Mouse (Mus musculus) hindbrain, postnatal 0 days (tissue): ENCODE measurements around the gene Dnm1. TPM values are rescaled to one million over a fixed set of nuclear protein-coding genes. Genes with fewer than 3 reads are reported as not detected.

Source experiments
- ATAC-seq: fragments of 200-750 bp; cut with Nextera tagmentation; 2 replicates; pipeline ENCODE4 v1.8.0; 2017; ENCODE audit warnings: mild to moderate bottlenecking, moderate TSS enrichment, moderate library complexity
- DNase-seq: peaks from one replicate; pipeline ENCODE4 v3.0.0-alpha.2; 2015; ENCODE audit warnings: low spot score
- H3K27ac ChIP-seq: fragments of 300-500 bp; sonication (generic); 2 replicates; pipeline ENCODE4 v1.5.1; 2014; ENCODE audit warnings: mild to moderate bottlenecking
- H3K27me3 ChIP-seq: fragments of 300-500 bp; sonication (generic); 2 replicates; pipeline ENCODE4 v1.6.1; 2014; ENCODE audit warnings: low read length, mixed read lengths; ENCODE audit not compliant: insufficient read depth
- H3K36me3 ChIP-seq: fragments of 300-500 bp; sonication (generic); 2 replicates; pipeline ENCODE4 v1.6.1; 2014; ENCODE audit warnings: low read length, mixed read lengths; ENCODE audit not compliant: insufficient read depth
- H3K4me1 ChIP-seq: fragments of 300-500 bp; sonication (generic); 2 replicates; pipeline ENCODE4 v1.6.1; 2014; ENCODE audit warnings: antibody characterized with exemption, low read length, mixed read lengths; ENCODE audit not compliant: insufficient read depth
- H3K4me2 ChIP-seq: fragments of 300-500 bp; sonication (generic); 2 replicates; pipeline ENCODE4 v1.6.1; 2014; ENCODE audit warnings: low read depth, mild to moderate bottlenecking, low read length, moderate library complexity, mixed read lengths
- H3K4me3 ChIP-seq: fragments of 300-500 bp; sonication (generic); 2 replicates; pipeline ENCODE4 v1.5.1; 2014; ENCODE audit warnings: low read length
- H3K9ac ChIP-seq: fragments of 300-500 bp; sonication (generic); replicated peaks from 2 replicates; pipeline ENCODE4 v1.6.1; 2014; ENCODE audit warnings: mild to moderate bottlenecking, low read length, moderate library complexity, mixed read lengths
- H3K9me3 ChIP-seq: fragments of 300-500 bp; sonication (generic); 2 replicates; pipeline ENCODE4 v1.6.1; 2016; ENCODE audit warnings: low read length, mixed read lengths
- CTCF ChIP-seq: IDR thresholded peaks from 2 replicates; pipeline ENCODE4 v1.5.1; 2016; ENCODE audit warnings: antibody characterized with exemption, control low read depth, low read depth
- WGBS: fragments of 180-500 bp; shearing (Covaris S2); extraction: QIAGEN DNeasy Blood & Tissue Kit; methylation state at CpG from one replicate; pipeline ENCODE4 v1.1.7; 2014; 5-methylcytosine and 5-hydroxymethylcytosine counted together
- polyA plus RNA-seq: library from polyadenylated mRNA; unstranded; fragments of >200 nt; fragmentation: Nextera tagmentation; extraction: Ambion mirVana; gene quantifications from 2 replicates; pipeline ENCODE4 v1.2.1, GENCODE M21; 2015
- total RNA-seq: library from RNA; depleted of rRNA; stranded (reverse); fragments of >200 nt; gene quantifications from 2 replicates; pipeline ENCODE4 v1.2.3, GENCODE M21; 2014

The Dnm1 gene
- total and polyA plus RNA-seq, 2 experiments from 2014 or later: 96.9 to 190 TPM

- Histone ChIP-seq H3K4me3 (no peak overlapping the region), H3K4me2 (peak overlapping the region; percentile 38), H3K9me3 (no peaks in the 10 kb centered on the region), H3K9ac (no peak overlapping the region), H3K4me1 (no peaks in the 10 kb centered on the region; the same call in 1 of the 2 replicates), H3K36me3 (no peaks in the 10 kb centered on the region), H3K27ac (peak overlapping the region; percentile 32; the same call in 1 of the 2 replicates), H3K27me3 (no peaks in the 10 kb centered on the region)
- 13% methylated on average over 17 of the region's 19 CpGs for WGBS
- DNase-seq (peak; percentile 48), ATAC-seq (peak; percentile 52; the same call in 1 of the 2 replicates)
- TF ChIP-seq CTCF: no peak
These were observed 35.2 kb downstream of the Dnm1 start for GRCm38 (mm10) chr2:32317791-32318417.

GRCm38 (mm10) chr2:32316887-32317656 is 36.1 kb downstream of the Dnm1 start:
- no peak overlapping the region for H3K4me3 ChIP-seq
- peaks cover 4% of the 10 kb centered on the region for H3K4me1 ChIP-seq
- H3K9me3 ChIP-seq: no peaks in the 10 kb centered on the region
- H3K36me3 ChIP-seq: no peaks in the 10 kb centered on the region
- WGBS: 66% methylated on average over 20 of the region's 20 CpGs
- ATAC-seq (no peak; the same call in 1 of the 2 replicates), DNase-seq (no peak)
- no peak overlapping the region for H3K27ac ChIP-seq
- H3K9ac ChIP-seq: no peak overlapping the region
- no peak overlapping the region for H3K4me2 ChIP-seq
- no peaks in the 10 kb centered on the region for H3K27me3 ChIP-seq
- TF ChIP-seq CTCF: no peak

GRCm38 (mm10) chr2:32315751-32316150 is 37.4 kb downstream of the Dnm1 start:
- H3K9me3 ChIP-seq: no peaks in the 10 kb centered on the region
- no peaks in the 10 kb centered on the region for H3K27me3 ChIP-seq
- peaks cover 8% of the 10 kb centered on the region for H3K4me1 ChIP-seq
- no peak overlapping the region for H3K4me2 ChIP-seq
- no peak overlapping the region for H3K9ac ChIP-seq
- no peak for TF ChIP-seq CTCF
- no peaks in the 10 kb centered on the region for H3K36me3 ChIP-seq
- no peak overlapping the region for H3K27ac ChIP-seq
- ATAC-seq: no peak
- 36% methylated on average over 8 of the region's 8 CpGs for WGBS
- no peak overlapping the region for H3K4me3 ChIP-seq
- DNase-seq: no peak

- Histone ChIP-seq H3K27ac (no peak overlapping the region), H3K4me2 (no peak overlapping the region), H3K4me3 (no peak overlapping the region), H3K9ac (no peak overlapping the region), H3K36me3 (peaks cover 5% of the 10 kb centered on the region; the same call in 1 of the 2 replicates), H3K4me1 (peaks cover 8% of the 10 kb centered on the region), H3K27me3 (no peaks in the 10 kb centered on the region), H3K9me3 (no peaks in the 10 kb centered on the region)
- ATAC-seq: no peak
- WGBS: 94% methylated on average over 14 of the region's 14 CpGs
- no peak for TF ChIP-seq CTCF
- no peak for DNase-seq
These were observed 38.3 kb downstream of the Dnm1 start for GRCm38 (mm10) chr2:32314831-32315230.

GRCm38 (mm10) chr2:32312318-32312964 is 40.7 kb downstream of the Dnm1 start:
- H3K4me1 ChIP-seq: peaks cover 8% of the 10 kb centered on the region
- peak overlapping the region; percentile 44 for H3K4me3 ChIP-seq
- no peak for TF ChIP-seq CTCF
- 6% methylated on average over 39 of the region's 56 CpGs for WGBS
- no peaks in the 10 kb centered on the region for H3K27me3 ChIP-seq
- H3K27ac ChIP-seq: peak overlapping the region; percentile 41; the same call in 1 of the 2 replicates
- H3K36me3 ChIP-seq: peaks cover 16% of the 10 kb centered on the region
- no peaks in the 10 kb centered on the region for H3K9me3 ChIP-seq
- ATAC-seq (peak; percentile 81), DNase-seq (peak; percentile 85)
- peak overlapping the region; percentile 58 for H3K9ac ChIP-seq
- H3K4me2 ChIP-seq: peak overlapping the region; percentile 94

- Histone ChIP-seq H3K36me3 (peaks cover 20% of the 10 kb centered on the region), H3K9ac (peak overlapping the region; percentile 58), H3K27me3 (no peaks in the 10 kb centered on the region), H3K4me3 (peak overlapping the region; percentile 44), H3K27ac (no peak overlapping the region), H3K4me2 (peak overlapping the region; percentile 94), H3K4me1 (peaks cover 8% of the 10 kb centered on the region), H3K9me3 (no peaks in the 10 kb centered on the region)
- TF ChIP-seq CTCF: 0 out of 2 replicates have a peak, but pooled peaks have one; percentile 11
- WGBS: 15% methylated on average over 35 of the region's 42 CpGs
- DNase-seq (no peak), ATAC-seq (no peak)
These were observed 41.5 kb downstream of the Dnm1 start for GRCm38 (mm10) chr2:32311443-32312317.
